ENCODE assay signal across 10 mouse cellular contexts in the genomic region with DNA sequence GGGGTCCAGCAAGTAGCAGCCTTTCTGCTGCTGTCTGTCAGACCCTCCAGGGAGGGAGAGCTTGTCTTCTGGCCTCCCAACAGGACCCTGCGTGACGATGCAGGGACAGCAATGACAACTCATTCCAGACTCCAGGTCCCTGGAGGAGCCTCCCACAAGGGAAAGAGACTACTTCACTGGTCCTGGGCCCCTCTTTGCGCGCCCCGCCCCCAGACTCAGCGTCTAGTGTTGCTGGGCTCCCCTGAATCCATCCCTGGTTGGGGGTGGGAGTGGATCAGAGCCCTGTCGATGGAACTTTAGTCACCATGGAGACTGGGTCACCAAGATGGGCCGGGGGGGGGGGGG. TPM values are rescaled to one million over a fixed set of nuclear protein-coding genes. Genes with fewer than 3 reads are reported as not detected.
A peak's percentile ranks its signal among the peaks of the same experiment; 100 is the strongest.
DNase-seq lines count a peak whose midpoint lies in the region; ATAC-seq and TF ChIP-seq lines count a peak whose summit lies in the region.
"Had no signal": no experiment of that assay in that cellular context is flagged by ENCODE, and none has a peak within 500 bp of the region (broad histone marks: within the 10 kb centered on the region; RNA-seq: fewer than 3 reads in every experiment).

No protein-coding gene starts in this region.

- peak overlapping the region; percentile 29; the same call in 1 of the 2 replicates for H3K4me2 ChIP-seq in heart, embryonic 15.5 days
- H3K4me2 ChIP-seq in liver, postnatal 0 days (ENCODE audit: low read depth, low read length) = peak overlapping the region; percentile 89
- H3K4me2 ChIP-seq: hindbrain, embryonic 15.5 days had no signal

- H3K27ac ChIP-seq in heart, embryonic 15.5 days = no peak overlapping the region
- H3K27ac ChIP-seq in liver, postnatal 0 days (ENCODE audit: low read depth) = peak overlapping the region; percentile 99
- H3K27ac ChIP-seq: hindbrain, embryonic 15.5 days had no signal

- no peak for TF ChIP-seq EP300 in liver, postnatal 0 days (IDR thresholded peaks at IDR 0.05; ENCODE audit: low read depth)

- peaks cover 15% of the 10 kb centered on the region for H3K36me3 ChIP-seq in heart, embryonic 15.5 days
- peaks cover 34% of the 10 kb centered on the region for H3K36me3 ChIP-seq in liver, postnatal 0 days (replicated peaks; ENCODE audit: insufficient read depth, low read length)

- H3K9me3 ChIP-seq in heart, embryonic 15.5 days (replicated peaks) = no peaks in the 10 kb centered on the region
- no peaks in the 10 kb centered on the region for H3K9me3 ChIP-seq in liver, postnatal 0 days (ENCODE audit: low read length)
- H3K9me3 ChIP-seq: hindbrain, embryonic 15.5 days had no signal

- H3K9ac ChIP-seq in heart, embryonic 15.5 days = no peak overlapping the region
- H3K9ac ChIP-seq in liver, postnatal 0 days (replicated peaks) = peak overlapping the region; percentile 100
- H3K9ac ChIP-seq: hindbrain, embryonic 15.5 days had no signal

- no peaks in the 10 kb centered on the region for H3K27me3 ChIP-seq in heart, embryonic 15.5 days
- H3K27me3 ChIP-seq in liver, postnatal 0 days (ENCODE audit: insufficient read depth, low read length) = no peaks in the 10 kb centered on the region
- H3K27me3 ChIP-seq: hindbrain, embryonic 15.5 days had no signal

- WGBS in heart, embryonic 15.5 days = 62% methylated on average over 7 of the region's 8 CpGs
- 49% methylated on average over 7 of the region's 8 CpGs for WGBS in liver, postnatal 0 days (ENCODE audit: insufficient replicate concordance)

- TF ChIP-seq CTCF in liver, postnatal 0 days (IDR thresholded peaks at IDR 0.05; ENCODE audit: low read depth) = no peak

- intact Hi-C loops in heart, postnatal 14 days (cut with DNase I) = no loop called here

- peak; percentile 21 for DNase-seq in adrenal gland, postnatal 25 days
- no peak for DNase-seq in adrenal gland, postnatal 4 days (ENCODE audit: low spot score in 2 of 2)
- no peak for DNase-seq in heart, postnatal 14 days
- peak; percentile 42 to 49 for DNase-seq in spleen, postnatal 10 days (ENCODE audit: low spot score in 2 of 2)
- DNase-seq in spleen, postnatal 36 days (ENCODE audit: low spot score in 2 of 2) = no peak
- DNase-seq in liver, postnatal 0 days = no peak

- no peak for ATAC-seq in heart, embryonic 15.5 days (replicated peaks; ENCODE audit: insufficient number of reproducible peaks, insufficient read depth, low FRiP score, low read depth)
- ATAC-seq in liver, postnatal 0 days = no peak
- no peak for ATAC-seq in monocyte, adult 5-6 weeks (replicated peaks; ENCODE audit: insufficient number of reproducible peaks, low FRiP score, low TSS enrichment, poor library complexity, severe bottlenecking)

- H3K4me3 ChIP-seq in heart, embryonic 15.5 days = no peak overlapping the region
- H3K4me3 ChIP-seq in liver, postnatal 0 days (ENCODE audit: low read depth, low read length) = peak overlapping the region; percentile 96
- H3K4me3 ChIP-seq: hindbrain, embryonic 15.5 days had no signal

- H3K4me1 ChIP-seq in heart, embryonic 15.5 days (replicated peaks) = peaks cover 12% of the 10 kb centered on the region
- peaks cover 38% of the 10 kb centered on the region for H3K4me1 ChIP-seq in liver, postnatal 0 days (ENCODE audit: insufficient read depth)

RNA-seq across cellular contexts. Expression of gene Pim1, which starts 4.2 kb away (rescaled TPM):
- 88.8 and 160 TPM in 2 replicates for total RNA-seq in adrenal gland, postnatal 25 days (2021)
- 10 to 100 TPM; 53.4 to 65.5 TPM for total RNA-seq in adrenal gland, postnatal 4 days (2021)
- polyA plus RNA-seq in heart, embryonic 15.5 days (2015; fragmentation: Nextera tagmentation; extraction: Ambion mirVana) = 17.9 and 18.2 TPM in 2 replicates
- total RNA-seq in heart, postnatal 14 days (2021) = 10 to 100 TPM; 30.8 to 33.7 TPM
- polyA plus RNA-seq in liver, postnatal 0 days (2015; fragmentation: Nextera tagmentation; extraction: Ambion mirVana) = 35.6 and 57.1 TPM in 2 replicates
- 698 to 1,062 TPM (median 980 TPM) in 3 replicates for total RNA-seq in monocyte, adult 5-6 weeks (2017)

RNA-seq across cellular contexts. Expression of gene Gm17657, which starts 54.7 kb away (rescaled TPM):
- total RNA-seq in adrenal gland, postnatal 25 days (2021) = not detected in 2 replicates
- total RNA-seq in adrenal gland, postnatal 4 days (2021) = not detected
- polyA plus RNA-seq in heart, embryonic 15.5 days (2015; fragmentation: Nextera tagmentation; extraction: Ambion mirVana) = not detected in 2 replicates
- total RNA-seq in heart, postnatal 14 days (2021) = not detected
- not detected in 2 replicates for polyA plus RNA-seq in liver, postnatal 0 days (2015; fragmentation: Nextera tagmentation; extraction: Ambion mirVana)
- total RNA-seq in monocyte, adult 5-6 weeks (2017) = not detected in 3 replicates
- polyA plus RNA-seq: hindbrain, embryonic 15.5 days; large intestine, adult 2 months had no signal

RNA-seq across cellular contexts. Expression of gene Tbc1d22b, which starts 54.9 kb away (rescaled TPM):
- total RNA-seq in adrenal gland, postnatal 25 days (2021) = 28.4 and 30.7 TPM in 2 replicates
- 10 to 100 TPM; 27.3 to 29.0 TPM for total RNA-seq in adrenal gland, postnatal 4 days (2021)
- polyA plus RNA-seq in heart, embryonic 15.5 days (2015; fragmentation: Nextera tagmentation; extraction: Ambion mirVana) = 8.5 and 13.0 TPM in 2 replicates
- total RNA-seq in heart, postnatal 14 days (2021) = 10 to 100 TPM; 14.5 to 15.1 TPM
- polyA plus RNA-seq in liver, postnatal 0 days (2015; fragmentation: Nextera tagmentation; extraction: Ambion mirVana) = 1.9 and 2.1 TPM in 2 replicates
- 7.9 to 22.0 TPM (median 8.4 TPM) in 3 replicates for total RNA-seq in monocyte, adult 5-6 weeks (2017)

RNA-seq across cellular contexts. Expression of gene Tmem217, which starts 57.5 kb away (rescaled TPM):
- 0.36 TPM in 1 of 2 replicates, not detected in the other for total RNA-seq in adrenal gland, postnatal 25 days (2021)
- under 1 TPM in 1 of 2 experiments, not detected in 1; 0.50 TPM for total RNA-seq in adrenal gland, postnatal 4 days (2021)
- 0.62 and 1.0 TPM in 2 replicates for polyA plus RNA-seq in heart, embryonic 15.5 days (2015; fragmentation: Nextera tagmentation; extraction: Ambion mirVana)
- not detected for total RNA-seq in heart, postnatal 14 days (2021)
- polyA plus RNA-seq in liver, postnatal 0 days (2015; fragmentation: Nextera tagmentation; extraction: Ambion mirVana) = not detected in 2 replicates
- not detected in 3 replicates for total RNA-seq in monocyte, adult 5-6 weeks (2017)
- polyA plus RNA-seq: large intestine, adult 2 months had no signal

Comparison
In these comparisons a context has a peak if more than half of its experiments do, and no peak if none do; other contexts are left out.
1. DNase-seq: peak in adrenal gland, postnatal 25 days (single experiment) and spleen, postnatal 10 days (2 of 2); none in adrenal gland, postnatal 4 days (0 of 2), heart, postnatal 14 days (0 of 2), spleen, postnatal 36 days (0 of 2) and liver, postnatal 0 days (single experiment).